Mouse (Mus musculus) urinary bladder, postnatal 4 days (tissue): ENCODE data around the gene Gm10354.
A peak's percentile ranks its signal among the peaks of the same experiment; 100 is the strongest.
"Not testable (repeated sequence)": the region's sequence is repeated elsewhere in the genome, so short reads cannot be mapped to it uniquely, and the experiment has no call there.

Source experiments
- DNase-seq, 2 experiments: peaks; one replicate each; pipeline ENCODE4 v3.0.0; 2021 to 2022; ENCODE audit warnings: low spot score in 2 of 2

Gene Gm10354

GRCm38 (mm10) chr5:14978835-14979234 is at the start of gene Gm10354:
TSS of gene Gm10354 (minus strand) at chr5:14978935.
- DNase-seq, result not testable (repeated sequence)

- peak in 1 of 2 experiments; percentile 66 for DNase-seq
Measured at GRCm38 (mm10) chr5:15024316-15024715, 45.6 kb upstream of the Gm10354 start.

- not testable (repeated sequence) for DNase-seq
Measured at GRCm38 (mm10) chr5:15020067-15020466, 41.3 kb upstream of the Gm10354 start.

DNA sequence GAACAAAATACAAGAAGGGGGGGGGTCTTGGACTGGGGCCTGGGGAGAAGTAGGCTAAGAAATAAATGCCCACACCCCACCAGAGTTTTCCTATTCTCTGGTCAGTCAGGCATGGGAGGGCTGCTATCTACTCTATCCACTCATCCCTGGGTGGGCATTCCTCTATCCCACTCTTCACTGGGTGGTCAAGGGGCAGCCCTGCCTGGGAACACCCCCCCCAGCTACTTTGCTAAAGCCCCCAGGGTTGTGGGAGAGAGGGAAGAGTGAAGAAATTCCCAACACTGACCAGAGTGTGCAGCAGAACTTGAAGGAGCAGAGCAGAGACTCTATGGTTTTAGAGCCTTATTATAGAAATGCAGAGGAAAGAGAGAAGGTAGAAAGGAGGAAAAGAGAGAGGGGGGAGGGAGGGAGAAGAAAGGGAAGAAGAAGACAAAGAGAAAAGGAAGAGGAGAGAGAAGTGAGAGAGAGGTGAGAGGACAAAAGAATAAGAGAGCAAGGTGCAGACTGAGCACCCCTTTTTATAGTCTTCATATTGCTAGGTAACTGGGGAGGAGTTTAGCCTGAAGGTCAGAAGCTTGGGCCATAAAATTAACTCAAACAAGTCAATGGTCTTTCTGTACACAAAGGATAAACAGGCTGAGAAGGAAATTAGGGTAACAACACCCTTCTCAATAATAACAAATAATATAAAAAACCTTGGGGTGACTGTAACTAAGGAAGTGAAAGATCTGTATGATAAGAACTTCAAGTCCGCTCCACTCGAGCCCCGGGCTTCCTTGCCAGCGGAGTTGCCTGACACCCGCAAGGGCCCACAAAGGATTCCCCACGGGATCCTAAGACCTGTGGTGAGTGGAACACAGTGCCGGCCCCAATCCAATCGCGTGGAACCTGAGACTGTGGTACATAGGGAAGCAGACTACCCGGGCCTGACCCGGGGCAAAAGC is 32.2 kb upstream of the Gm10354 start:
- DNase-seq, result not testable (repeated sequence)

DNA sequence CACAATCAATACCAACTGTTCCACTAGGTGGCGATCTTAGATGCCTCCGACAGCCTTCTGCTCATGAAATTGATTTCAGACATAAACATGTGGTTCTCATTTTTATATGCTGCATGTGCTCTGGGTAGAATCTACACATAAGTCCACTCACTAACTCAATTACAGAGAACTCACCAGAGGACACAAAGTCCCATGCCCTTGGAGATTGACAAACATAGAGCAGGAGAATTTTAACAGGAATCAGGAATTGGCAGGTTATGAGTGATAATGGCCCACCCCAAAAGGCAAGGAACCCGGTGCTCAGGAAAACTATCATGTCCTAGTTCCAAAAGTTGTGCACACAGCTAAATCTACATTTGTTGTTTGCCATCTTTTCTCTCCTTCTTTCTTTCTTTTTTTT is 28.2 kb upstream of the Gm10354 start:
- not testable (repeated sequence) for DNase-seq

- not testable (repeated sequence) for DNase-seq
Measured at GRCm38 (mm10) chr5:15006288-15006687, 27.6 kb upstream of the Gm10354 start.

- not testable (repeated sequence) for DNase-seq
Measured at GRCm38 (mm10) chr5:15005584-15005983, 26.8 kb upstream of the Gm10354 start.

- not testable (repeated sequence) for DNase-seq
Measured at GRCm38 (mm10) chr5:15004569-15005562, 26.1 kb upstream of the Gm10354 start.

DNA sequence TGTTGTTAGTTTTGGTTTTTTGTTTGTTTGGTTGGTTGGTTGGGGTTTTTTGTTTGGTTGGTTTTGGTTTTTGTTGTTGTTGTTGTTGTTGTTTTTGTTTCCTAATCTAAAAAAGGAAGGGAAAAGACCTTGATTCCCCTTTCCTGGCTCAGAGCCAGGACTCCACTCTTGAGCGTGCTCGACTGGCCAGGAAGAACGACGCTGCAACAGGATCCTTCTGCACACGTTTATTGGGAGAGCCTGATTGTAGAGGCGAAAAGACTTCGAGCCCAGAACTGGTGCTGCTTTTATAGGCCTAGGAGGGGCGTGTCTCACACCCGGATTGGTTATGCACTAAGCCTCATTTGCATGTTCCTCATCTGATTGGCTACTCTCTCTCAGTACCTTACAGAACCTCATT is 19.3 kb upstream of the Gm10354 start:
- DNase-seq, result not testable (repeated sequence)

DNA sequence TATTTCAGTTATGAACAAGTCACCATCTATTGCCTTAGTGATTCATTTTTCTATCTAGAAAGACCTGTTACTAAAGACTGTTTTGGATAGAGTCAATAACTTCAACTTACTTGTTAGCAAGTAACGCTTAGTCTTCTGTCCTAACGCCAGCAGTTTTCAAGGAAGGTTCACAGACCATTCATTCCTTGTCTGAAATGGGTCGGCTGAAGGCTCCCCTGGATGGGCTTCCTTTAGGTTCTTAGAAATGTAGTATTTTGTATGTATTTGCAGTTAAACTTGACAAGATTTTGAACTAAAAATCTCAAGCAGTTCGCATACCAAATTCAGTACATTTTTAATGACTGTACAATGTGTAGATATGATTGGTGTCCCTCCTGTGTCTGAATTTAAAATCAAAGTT is 18.8 kb upstream of the Gm10354 start:
- DNase-seq, result peak in 1 of 2 experiments; percentile 61

- DNase-seq, result not testable (repeated sequence)
Measured at GRCm38 (mm10) chr5:14996670-14997249, 18.0 kb upstream of the Gm10354 start.

- not testable (repeated sequence) for DNase-seq
Measured at GRCm38 (mm10) chr5:14994124-14994523, 15.4 kb upstream of the Gm10354 start.

DNA sequence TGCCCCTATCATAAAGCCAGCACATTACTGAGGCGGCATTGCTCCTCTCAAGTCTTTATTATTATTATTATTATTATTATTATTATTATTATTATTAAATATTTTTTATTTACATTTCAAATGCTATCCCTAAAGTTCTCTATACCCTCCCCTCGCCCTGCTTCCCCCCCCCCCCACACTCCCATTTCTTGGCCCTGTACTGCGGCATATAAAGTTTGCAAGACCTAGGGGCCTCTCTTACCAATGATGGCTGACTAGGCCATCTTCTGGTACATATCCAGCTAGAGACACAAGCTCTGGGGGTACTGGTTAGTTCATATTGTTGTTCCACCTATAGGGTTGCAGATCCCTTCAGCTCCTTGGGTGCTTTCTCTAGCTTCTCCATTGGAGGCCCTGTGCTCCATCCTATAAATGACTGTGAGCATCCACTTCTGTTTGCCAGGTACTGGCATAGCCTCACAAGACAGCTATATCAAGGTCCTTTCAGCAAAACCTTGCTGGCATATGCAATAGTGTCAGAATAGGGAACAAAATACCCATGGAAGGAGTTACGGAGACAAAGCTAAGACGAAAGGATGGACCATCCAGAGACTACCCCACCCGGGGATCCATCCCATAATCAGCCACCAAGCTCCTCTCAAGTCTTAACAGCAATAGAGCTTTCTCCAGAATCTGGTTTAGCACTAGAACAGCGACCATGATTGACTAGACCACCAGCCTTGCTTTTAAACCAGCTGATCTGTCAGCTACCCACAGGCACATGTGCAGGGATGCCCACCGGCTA is 11.8 kb upstream of the Gm10354 start:
- not testable (repeated sequence) for DNase-seq

DNA sequence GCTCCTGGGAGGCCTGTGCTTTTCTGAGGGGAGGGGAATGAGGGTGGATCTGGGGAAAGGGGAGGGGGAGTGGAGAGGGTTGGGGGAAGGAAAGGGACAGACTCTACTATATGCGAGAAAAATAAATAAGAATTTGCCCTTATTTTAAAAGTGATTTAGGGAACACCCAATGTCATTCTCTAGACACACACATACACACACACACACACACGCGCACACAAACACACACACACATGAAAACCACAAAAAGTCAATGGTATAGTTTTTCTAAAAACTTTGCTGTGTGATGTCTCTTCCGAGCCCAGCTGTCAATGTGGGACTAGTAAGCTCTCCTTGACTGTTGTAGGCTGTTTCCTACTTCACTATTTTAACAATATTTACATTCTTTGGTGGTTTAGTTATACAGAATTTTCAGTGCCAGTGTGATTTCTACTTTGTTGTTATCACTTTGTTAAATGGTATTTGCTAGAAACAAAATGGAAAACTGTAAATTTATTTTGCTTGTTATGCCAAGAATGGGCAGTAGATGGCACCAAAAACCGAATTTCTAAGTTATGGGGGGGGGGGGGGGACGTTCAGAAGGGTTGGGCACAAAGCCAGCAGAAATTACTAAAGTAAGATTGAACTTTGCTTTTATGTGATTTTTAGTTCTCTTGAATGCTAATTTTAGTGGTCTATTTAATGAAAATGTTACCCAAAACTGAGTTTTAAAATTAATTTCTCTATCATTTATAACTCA is 8.1 kb upstream of the Gm10354 start:
- DNase-seq, result not testable (repeated sequence)

DNA sequence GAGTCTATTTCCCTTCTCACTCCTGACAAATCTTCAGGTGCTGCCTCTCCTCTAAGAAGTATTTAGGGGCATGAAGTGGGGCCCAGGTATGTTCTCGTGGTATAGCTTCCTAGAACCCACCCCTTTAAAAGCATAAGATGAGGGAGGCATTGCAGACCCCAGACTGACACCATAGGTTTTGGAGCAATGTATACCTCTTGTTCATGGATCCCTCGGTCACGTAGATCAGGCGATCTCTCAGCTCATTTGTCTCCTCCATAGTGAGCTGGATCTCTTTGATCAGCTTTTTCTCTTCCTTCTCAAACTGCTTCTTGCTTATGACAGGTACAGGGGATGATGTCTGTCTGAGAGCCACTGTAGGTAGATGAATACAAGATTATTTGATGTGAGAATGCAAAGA is 1.4 kb downstream of the Gm10354 start:
- not testable (repeated sequence) for DNase-seq

GRCm38 (mm10) chr5:14975294-14975693 is 3.4 kb downstream of the Gm10354 start:
- DNase-seq, result not testable (repeated sequence)

- DNase-seq, result not testable (repeated sequence)
Measured at GRCm38 (mm10) chr5:14972841-14973240, 5.9 kb downstream of the Gm10354 start.

DNA sequence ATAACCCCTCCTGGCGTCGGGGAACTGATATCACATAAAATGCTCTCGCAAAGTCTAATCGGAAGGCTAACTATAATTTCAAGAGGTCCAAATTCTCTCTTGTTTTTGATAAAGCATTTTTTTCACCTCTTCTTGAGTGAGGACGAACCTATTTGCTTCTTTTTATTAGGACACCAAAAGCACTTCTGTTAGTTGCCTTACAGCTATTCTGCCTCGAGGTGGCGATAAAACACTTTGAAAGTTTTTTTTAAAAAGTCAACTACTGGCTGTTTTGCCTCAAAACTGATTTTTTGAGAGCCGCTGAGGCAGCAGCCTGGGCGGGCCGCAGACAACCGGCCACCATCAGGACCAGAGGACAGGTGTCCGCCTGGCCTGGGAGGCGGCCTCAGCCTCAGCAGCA is 14.9 kb downstream of the Gm10354 start:
- not testable (repeated sequence) for DNase-seq

DNA sequence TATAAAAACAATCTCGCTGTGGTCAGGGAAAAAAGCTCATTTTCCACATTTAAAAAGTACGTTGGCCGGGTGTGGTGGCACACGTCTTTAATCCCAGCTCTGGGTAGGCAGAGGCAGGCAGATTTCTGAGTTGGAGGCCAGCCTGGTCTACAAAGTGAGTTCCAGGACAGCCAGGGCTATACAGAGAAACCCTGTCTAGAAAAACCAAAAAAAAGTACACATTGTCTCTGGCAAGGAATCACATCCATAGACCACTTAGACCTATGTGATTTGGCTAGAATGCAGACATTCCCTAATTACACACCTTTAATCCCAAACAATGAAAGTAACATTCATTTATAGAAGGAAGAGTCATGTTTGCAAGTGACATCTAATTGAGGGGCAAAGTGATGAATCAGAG is 17.2 kb downstream of the Gm10354 start:
- not testable (repeated sequence) for DNase-seq
